Mouse (Mus musculus) adrenal gland, postnatal 36 days (tissue): Measurements from ENCODE around the gene Klf2. TPM values are rescaled to one million over a fixed set of nuclear protein-coding genes. Genes with fewer than 3 reads are reported as not detected.

Source experiments
- DNase-seq, 2 experiments: peaks; one replicate each; pipeline ENCODE4 v3.0.0; 2021; ENCODE audit warnings: mixed read lengths in 1 of 2
- total RNA-seq, 2 experiments: library from RNA; stranded (reverse); gene quantifications; 2 replicates each; pipeline ENCODE4 v1.2.3; 2021

Klf2 gene
- total RNA-seq, 2 experiments from 2014 or later: 45.2 to 67.5 TPM

DNA sequence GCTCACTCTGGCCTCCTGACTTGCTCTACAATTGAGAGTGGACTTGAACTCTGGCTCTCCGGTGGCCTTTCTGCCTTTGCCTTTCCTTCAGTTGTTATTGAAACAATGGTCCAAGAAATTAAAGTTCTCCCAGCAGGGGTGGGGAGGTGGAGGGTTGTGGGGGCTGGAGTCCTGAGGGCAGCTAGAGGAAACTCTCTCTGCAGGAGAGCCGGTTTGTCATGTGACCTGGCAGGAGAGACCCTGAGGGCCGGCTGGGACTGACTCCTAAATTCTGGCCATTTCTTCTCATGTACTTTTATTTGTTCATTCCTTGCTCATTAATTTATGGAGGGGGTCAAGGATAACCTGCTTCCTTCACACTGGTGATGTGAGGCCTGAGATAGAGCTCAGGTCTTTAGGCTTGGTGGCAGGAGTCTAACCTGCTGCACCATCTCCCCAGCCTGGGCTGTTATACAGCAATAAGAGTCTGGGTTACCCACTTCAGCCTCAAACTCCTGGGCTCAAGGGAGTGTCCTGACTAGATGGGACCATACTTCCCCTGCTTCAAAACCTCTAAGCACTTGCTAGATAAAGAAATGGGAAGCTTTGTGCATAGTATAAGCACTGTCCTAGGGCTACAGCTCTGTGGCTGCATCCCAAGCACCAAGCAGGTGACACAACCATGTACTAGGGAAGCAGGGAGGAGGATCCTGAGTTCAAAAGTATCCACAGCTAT lies 14.8 kb downstream of the Klf2 start:
- DNase-seq: no peak

DNA sequence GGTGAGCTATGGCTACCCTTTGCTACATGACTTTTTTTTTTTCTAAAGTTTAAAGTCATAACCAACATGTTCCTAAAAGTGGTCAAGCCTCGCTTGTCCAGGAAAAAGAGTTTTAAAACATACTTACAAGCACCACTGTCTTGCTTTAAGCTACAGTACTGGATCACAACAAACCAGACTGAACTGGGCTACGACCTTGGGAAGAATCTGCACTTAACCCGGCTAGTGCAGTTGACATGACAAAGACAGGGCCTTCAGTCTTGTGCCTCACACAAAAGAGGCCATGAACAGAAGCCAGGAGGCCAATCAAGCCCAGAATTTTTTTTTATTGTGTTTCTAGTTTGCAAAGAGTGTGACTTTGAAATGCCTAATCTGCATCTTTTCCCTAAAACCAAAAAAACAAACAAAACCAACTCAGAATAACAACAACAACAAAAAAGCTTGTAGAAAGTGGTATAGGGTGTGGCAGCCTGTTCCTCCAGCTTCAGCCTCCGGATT lies 15.4 kb downstream of the Klf2 start:
- peak in 1 of 2 experiments; percentile 33 for DNase-seq

DNA sequence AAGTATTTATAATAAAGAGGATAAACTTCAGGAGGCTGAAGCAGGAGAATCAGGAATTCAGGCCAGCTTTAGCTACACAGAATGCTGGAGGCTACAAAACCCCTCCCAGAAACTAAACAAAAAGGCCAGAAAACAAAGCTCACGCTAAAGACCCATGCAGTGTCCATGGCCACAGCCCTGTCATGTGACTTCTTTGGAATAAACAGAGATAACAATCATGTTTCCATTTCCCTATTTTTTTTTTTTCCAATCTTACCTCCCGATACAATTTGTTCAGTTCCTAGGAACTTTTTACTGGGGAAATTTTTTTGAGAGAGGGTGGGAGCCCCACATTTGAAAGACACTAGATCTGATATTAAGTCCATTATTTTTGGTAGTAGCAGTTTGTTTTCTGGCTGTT lies 17.4 kb downstream of the Klf2 start:
- no peak for DNase-seq

DNA sequence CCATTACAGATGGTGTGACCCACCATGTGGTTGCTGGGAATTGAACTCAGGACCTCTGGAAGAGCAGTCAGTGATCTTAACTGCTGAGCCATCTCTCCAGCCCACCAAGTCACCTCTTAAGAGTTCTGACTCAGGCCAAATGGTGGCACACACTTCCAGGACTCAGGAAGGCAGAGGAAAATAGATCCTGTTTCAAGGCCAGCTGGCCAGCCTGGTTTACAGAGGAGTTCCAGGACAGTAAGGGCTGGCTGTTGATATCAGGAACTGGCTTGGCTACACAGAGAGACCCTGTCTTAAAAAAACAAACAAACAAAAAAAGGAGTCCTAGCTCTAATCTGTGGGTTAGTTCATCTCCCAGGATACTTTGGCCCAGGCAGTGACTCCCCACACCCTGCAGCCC lies 18.2 kb downstream of the Klf2 start:
- DNase-seq: no peak

DNA sequence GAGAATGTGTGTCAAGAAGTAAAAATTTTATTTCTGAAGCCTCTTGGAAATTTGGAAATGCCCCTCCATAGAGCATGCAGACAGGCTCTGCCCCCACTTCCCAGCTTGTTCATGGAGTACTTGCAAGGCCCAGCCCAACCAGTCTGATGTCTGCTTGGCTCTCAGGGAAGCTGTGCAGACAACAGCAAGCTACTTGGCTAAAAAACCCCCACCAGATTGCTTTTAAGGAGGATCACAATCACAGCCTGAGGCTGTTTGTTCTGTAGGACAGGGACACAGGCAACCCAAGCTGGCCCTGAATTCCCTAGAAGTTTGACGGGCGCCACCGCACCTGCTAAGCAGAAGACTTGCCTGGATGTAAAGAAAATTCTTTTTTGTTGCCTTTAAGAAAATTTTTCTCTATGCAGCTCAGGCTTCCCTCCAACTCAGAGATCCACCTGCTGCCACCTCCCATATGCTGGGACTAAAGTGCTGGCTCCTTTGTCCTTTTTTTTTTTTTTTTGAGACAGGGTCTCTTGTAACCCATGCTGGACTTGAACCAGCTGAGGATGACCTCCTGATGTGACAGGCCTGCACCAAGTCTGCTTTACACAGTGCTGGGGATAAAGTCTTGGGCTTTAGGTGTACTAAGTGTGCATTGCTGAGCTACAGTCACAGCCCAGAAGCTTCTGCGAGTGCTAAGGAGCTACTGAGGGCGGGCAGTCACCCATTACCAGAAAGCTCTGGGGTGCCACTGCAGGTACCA lies 23.9 kb downstream of the Klf2 start:
- DNase-seq: no peak

DNA sequence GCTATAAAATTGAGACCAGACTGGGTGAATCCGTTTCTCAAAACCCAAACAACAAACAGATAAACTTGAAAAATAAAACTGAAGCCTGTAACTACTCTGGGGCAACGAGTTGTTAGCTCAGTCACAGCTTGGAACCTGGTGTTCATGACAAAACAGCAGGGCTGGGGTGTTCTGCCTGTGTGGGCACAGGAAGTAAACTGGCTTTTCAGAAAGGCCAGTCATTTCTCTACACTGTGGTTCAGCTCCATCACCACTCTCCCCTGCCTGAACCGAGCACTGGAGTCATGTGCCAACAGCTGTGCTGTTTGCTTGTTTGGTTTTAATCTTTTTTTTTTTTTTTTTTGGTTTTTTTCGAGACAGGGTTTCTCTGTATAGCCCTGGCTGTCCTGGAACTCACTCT lies 24.9 kb downstream of the Klf2 start:
- no peak for DNase-seq

DNA sequence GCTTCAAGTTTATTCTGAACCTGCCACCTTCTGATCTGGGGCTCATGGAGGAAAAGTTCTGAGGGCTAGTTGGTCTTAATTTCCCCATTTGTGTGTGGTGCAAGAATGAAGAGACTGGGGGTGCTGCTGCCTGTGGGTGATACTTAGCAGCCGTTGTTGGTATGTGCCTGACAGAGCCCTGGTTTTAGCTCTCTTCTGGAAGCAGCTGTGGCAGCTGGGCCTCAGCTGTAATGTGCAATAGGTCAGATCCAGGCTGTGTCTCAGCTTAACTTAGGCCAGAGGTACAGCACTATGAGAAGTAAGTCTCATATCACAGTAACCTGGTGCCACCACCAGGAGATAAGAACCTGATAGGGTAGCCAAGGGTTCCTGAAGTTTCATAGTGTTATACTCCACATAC lies 28.7 kb downstream of the Klf2 start:
- no peak for DNase-seq

DNA sequence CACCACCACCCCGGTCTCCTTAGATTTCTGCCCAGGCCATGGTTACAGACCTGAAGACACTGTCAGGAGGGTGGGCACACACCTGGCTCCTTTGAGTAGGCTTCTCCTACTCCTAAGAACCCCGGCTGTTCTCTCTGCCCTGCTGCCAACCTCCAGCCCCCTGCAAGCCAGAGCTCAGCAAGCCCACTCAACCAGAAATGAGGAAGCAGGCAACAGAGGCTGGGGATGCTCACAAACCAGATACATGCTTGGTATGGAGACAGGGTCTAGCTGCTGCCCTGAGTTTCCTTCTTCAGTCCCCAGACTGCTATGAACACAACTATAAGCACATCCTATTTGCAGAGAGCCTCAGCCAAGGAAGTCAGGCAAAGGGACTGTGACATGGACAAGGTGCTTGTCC lies 29.3 kb downstream of the Klf2 start:
- DNase-seq: no peak

DNA sequence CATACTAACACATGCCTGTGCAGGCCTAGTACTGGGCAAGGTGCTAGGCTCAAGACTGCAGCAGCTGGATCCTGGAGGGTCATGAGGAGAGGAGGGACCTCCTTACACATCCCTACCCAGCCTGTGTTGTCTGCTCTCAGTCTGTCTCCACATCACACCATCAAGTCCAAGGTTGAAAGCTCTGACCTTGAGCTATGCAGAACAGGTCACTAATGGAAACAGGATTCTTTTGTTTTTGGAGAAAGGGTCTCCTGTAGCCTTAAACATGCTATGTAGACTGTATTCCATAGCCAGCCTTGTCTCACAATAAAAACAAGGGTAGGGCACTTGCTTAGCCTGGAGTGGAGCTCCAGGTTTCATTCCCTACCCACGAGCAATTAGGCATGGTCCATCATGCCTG lies 30.1 kb downstream of the Klf2 start:
- DNase-seq: no peak

DNA sequence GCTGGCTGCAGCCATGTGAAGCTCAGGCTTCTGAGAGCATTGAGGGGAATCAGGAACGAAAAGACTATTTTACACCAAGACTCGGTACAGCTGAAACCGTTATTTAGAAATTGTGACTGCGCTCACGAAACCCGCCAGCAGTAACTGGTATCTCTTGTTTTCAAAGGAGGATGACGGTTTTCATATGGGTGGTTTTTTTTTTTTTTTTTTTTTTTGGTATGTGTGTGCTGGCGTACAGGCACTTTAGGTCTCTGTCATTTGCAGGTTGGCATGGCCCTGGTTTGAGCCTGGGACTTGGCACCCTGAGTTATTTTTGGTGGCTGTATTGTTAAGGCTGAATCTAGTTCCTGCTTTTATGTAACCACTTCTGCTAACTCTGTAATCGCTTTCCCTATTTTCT lies 31.0 kb downstream of the Klf2 start:
- DNase-seq: no peak

DNA sequence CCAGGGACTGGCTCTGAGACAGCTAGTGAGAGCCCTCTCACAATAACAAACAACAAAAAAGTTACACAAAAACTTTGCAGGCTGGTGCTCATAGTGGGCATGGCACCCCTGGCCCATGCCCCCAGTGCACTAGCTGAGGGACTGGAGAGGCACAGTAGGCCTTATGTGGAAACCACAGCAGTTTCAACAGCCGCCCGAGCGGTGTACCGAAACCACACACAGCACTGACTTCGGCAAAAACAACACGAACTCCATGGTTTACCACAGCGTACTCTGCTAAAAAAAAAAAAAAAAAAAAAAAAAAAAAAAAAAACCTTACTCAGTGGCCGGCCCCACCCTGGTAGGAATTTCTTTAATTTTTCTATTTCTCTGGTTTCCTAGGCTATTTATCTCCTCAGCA lies 31.9 kb downstream of the Klf2 start:
- no peak for DNase-seq

DNA sequence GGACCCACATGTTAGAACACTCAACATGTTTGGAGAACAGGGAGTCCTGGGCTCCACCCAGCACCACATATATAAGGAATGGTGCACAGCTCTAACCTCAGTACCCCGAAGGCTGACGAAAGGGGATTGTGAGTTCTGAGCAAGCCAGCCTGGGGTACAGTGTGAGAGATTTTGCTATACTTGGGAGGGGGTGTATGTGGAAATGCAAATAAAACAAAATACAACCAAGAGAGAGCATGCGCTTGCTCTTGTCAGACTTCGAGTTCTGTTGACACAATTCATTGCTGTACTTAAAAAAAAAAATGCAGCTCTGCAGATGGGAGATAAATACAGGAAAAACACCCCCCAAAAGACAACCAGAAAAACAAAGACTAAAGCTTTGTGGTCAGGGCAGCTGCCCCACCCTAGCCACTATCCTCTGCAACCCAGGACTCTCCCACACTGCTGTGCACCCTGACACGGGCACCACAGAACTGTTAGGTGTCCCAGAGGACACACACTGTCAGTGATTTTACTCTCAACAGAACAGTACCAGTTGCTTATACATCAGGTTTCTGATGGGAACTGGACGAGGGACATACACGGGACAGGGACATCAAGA lies 32.7 kb downstream of the Klf2 start:
- DNase-seq: no peak

DNA sequence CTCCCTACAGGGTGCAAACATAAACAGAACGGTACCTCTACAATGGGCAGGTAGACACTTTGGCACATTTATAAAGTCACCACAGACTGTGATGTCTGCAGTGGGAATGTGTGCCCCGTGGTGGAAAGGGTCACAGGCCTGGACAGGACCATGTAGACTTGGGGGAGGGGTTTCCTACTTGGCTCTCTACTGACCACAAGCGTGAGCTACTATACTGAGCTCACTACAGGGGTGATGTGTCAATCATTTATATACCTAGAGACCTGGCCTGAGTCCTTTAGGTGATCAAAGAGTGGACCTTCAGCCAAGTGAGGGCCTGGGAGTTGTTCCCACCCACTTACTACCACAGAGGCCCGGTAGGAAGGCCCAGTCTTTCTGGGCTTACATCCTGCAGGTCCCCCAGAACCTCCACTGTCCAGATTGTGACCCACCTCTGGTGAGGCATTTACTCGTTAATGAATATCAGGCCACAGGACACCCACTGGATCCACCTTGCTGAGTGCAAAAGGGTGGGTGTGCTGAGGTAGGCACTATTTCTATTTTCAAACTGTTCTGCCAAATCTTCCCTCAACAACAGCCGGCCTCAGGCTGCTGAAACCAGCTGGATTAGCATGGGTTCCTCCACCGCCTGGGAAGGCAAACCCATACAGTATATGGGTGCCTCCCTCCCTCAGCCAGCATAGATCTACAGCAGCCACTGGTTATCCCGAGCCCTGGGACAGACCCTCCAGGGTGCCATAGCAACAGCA lies 34.3 kb downstream of the Klf2 start:
- no peak for DNase-seq

DNA sequence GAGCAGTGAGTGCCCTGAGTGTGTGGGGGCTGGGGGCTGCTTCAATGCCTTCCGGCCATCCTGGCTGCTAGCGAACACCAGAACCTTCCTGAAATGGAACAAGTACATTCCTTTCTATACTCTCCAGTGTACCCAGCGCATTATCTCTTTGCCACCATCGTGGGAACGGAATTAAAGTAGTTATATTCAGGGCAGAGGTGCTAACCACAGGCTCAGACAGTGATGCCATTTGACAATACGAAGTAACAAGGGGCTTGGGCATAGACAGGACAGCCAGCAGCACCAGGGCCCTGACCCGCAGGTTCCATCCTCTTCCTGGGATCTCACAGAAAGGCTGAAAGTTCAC lies 34.8 kb downstream of the Klf2 start:
- no peak for DNase-seq

DNA sequence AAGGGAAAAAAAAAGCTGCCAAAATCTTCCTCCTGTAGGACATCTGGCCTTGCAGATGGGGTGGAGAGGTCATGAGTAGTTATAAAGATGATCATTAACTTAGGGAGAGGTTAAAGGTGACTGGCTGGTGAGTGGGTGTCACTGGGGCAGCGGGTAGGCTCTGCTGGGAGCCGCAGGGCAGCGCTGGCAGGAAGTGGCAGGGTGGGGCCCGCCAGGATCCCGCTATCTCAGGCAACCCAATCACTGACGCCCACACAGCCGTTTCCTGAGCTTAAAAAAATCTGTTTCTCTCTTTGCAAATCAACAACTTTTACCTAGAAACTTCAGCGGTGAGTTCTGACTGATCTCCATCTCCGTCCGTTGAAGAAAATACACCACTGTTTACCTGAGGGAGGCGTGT lies 35.4 kb downstream of the Klf2 start:
- peak; percentile 35 to 65 for DNase-seq

DNA sequence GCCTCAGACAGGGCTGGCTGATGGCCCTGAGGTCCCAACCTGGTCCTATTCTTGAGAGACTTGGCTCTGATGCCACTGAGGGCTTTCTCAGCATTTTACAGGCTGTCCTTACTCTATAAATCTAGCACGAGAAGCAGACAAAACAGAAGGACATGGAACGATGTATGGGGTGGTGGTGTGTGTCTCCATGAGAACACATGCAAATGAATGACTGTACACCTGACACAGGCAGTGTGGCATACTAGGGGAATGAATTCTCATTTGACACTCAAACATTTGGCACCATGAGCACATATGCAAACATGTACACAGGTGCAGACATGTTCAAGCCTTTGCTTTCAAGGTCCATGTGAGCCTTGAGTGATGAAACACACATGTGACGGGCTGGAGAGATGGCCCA lies 37.8 kb downstream of the Klf2 start:
- no peak for DNase-seq

DNA sequence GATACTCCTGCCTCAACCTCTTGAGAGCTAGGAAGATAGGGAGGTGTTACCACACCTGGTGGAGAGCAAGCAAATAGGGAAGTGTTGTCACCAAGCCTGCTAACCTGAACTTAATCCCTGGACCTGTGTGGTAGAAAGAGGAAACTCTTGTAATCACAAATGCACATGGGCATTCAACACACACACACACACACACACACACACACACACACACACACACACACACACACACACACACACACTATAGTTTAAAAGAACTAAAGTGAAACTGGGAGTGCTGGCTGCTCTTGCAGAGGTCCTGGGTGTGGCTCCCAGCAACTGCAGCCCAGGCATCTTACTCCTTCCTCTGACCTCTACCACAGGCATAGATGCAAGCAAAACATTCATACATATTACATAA lies 41.3 kb downstream of the Klf2 start:
- DNase-seq: no peak

DNA sequence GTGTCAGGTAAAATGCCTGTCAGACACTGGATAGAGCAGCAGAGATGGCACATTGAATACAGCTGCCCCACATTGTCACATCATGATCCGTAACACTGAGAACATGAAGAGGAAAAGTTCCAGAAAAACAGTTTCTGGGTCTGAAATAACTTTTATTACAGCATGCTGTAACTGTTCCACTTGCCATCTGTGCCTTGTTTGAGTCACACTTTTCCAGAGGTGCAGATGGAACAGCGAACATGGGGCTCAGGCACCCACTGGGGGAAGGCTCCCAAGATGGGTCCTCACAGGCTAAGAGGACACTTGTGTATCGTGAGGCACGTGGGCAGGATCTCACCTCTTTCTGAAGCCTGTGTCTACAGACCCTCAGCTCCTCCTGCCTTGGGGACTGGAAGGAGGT lies 43.9 kb downstream of the Klf2 start:
- DNase-seq: no peak

DNA sequence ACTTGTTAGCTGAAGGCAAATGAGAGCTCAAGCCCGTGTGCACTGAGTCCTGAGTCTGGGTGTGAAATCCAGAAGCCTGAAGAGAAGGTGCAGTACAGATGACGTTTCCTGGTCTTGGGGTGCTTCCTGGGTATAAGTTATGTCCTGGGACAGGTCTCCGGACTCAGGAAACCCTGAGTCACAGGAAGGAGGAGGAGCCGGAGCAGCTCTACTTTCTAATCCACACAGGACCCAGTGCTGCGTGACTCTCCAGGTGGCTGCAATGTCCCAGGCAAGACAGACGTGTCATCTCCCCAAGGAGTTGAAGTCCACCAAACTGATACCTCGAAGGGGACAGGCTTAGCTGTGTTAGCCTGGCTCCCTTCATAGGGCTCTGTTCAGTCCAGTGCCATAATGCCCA lies 44.6 kb downstream of the Klf2 start:
- peak; percentile 49 to 60 for DNase-seq

DNA sequence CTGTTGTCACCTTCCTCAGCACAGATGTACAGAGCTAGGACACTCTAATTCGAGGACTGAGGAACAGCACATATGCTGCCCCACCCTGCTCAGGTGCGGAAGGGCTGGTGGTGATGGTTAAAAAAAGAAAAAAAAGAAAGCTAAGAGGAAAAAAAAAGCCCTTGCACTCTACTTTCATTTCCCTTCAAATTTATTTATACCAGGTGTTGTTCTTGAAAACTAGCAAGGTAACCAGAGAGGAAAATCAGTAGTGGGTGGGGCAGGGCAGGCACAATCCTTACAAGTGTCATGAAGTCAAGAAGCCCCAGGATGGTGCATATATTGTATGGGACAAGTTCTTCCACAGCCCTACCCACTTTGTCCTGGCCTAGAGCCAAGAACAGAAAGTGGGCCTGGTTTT lies 46.2 kb downstream of the Klf2 start:
- no peak for DNase-seq

DNA sequence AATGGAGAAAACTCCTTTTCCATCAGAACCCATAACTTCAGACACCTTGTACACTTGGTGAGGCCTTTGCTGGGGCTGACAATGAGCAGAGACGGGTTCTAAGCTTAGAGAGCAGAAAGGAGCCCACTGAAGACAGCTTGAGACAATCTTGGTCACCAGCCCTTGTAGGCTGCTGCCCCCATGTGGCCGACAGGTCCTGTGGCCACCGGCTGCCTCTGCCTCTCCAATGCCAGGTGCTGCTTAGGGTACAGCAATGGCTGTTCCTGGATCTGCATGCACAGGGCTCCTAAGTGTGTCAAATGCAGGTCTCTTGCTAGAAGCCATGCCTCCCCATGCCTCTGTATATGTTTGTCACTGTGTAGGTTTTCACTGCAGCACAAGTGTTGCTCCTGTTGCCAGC lies 47.0 kb downstream of the Klf2 start:
- DNase-seq: peak; percentile 78 to 91

DNA sequence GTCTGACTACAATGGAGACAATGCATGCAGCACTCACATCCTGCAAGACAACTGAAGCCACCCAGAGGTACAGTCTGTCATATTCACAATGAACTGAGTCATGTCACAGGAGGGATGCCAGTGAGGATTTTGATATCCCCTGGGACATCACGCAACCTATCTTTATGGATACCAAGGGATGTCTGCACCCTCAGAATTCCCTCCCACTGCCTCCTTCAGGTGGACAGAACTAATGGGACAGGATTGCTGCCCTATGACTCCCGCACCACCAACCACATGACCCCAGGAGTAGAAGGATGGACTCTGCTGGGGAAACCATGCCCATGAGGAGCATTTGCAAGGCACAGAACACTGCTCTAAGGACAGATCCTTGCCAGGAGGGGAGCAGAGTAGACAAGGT lies 47.6 kb downstream of the Klf2 start:
- no peak for DNase-seq
